Mouse (Mus musculus) thymus, postnatal 14 days (tissue): ENCODE results near the gene Sh2d1b1.

Source experiments
- DNase-seq: peaks from one replicate; pipeline ENCODE4 v3.0.0; 2021

Gene Sh2d1b1

GRCm38 (mm10) chr1:170325277-170325676 is 48.2 kb downstream of the Sh2d1b1 start:
- DNase-seq, result no peak

- DNase-seq, result no peak
Measured at GRCm38 (mm10) chr1:170331926-170332325, 54.8 kb downstream of the Sh2d1b1 start.

- no peak for DNase-seq
Measured at GRCm38 (mm10) chr1:170332775-170333174, 55.7 kb downstream of the Sh2d1b1 start.
